Mouse (Mus musculus): ENCODE results near the gene Mindy1.

Mindy1 gene

DNA sequence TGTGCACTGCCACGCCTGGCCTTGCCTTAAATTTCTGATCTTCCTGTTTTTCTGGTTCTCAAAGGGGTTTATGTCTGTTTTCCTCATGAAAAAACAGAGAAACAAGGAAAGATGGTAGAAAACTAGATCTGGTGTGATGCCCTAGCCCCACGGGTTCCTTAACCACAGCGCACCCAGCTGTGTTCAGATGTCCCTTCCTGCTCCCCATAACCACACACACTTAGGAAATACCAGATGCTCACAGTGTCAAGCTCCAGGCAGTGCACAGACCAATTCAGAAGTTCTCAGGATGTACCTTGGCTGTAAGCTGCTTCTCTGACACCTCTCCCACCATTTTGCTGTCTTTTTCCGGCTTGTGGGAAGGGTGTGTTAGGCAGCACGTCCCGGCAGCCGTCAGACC, 13.2 kb downstream of the Mindy1 start:
- no peak for DNase-seq (ENCODE audit: low read depth, low spot score)

DNA sequence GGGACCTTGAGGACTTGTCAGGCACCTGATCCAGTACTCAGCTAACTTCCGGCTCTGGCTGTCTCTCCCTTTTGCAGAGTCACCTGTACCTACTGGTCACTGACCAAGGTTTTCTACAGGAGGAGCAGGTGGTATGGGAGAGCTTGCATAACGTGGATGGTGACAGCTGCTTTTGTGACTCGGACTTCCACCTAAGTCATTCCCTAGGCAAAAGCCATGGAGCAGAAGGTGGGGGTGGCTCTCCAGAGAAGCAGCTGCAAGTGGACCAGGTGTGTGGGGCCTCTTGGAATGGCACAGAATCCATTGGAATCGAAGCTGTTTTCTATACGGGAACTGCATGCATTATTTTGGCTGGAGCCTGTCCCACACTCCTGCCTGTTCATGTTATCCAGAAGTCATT, 13.6 kb downstream of the Mindy1 start:
- no peak for DNase-seq (ENCODE audit: low read depth, low spot score)

DNA sequence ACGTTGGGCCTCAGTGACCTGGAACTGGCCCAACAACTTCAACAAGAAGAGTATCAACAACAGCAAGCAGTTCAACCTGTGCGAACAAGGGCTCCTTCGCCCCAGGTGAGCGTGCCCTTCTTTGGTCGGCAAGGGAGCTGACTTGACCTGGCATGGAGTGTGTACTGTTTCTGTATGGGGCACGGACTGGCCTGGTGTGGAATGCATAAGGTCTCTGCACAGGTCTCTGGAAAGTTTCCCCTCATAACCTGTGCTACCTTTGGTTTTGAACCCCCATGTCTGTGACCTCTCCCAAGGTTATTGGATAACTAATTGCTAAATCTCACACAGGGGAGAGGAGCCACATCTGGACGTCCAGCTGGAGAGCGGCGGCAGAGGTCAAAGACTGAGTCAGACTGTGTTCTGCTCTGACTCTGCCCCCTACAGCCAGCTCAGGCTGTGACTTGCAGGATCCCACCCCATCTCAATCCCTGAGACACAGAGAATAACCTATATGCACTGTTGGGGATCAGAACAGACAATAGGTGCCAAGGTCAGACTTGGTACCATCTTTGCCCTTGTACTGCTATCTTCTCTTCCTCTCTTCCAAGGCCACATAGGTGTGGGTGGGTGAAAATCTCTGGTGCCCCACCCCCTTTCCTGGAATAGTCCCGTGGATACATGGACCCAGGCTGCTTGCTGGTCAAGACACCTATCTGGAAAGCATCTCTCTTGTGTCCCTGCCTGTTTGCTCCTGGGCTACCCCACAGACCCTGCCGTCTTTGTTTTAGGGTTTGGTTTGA, 14.4 kb downstream of the Mindy1 start:
- no peak for DNase-seq (ENCODE audit: low read depth, low spot score)

DNA sequence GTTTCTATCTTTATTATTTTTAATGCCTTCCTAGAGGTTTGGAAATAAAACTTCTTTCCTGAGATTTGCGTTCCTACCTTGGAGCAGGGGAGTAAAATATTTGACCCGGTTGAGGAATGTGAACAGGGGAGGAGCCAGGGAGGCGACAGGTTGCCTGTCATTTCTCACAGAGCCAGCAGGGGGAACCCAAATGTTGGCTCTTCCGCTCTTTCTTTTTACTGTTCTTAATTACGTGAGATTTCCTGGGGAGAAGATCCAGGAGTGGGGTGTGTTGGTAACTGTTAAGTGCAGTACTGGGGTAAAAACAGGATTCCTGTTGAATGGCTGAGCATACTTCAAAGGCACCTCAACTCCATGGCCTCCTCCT, 14.9 kb downstream of the Mindy1 start:
- DNase-seq (ENCODE audit: low read depth, low spot score): no peak

DNA sequence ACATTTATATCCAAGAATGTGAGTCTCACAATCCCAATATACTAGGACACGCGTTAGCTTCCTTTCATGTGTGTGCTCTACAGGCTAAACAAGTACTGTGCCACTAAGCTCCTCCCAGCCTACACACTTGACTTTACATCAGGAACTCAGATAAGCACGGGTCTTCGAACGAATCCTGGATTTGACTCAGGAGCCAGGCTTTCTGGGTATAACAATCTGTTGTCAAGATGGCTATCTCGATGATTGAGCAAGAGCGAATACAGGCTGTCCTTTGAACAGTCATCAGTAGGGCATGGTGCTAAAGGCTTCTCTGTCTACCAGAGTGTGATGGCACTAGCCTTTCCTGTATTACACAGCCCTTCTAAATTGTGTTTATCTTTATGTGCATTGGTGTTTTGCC, 16.9 kb downstream of the Mindy1 start:
- no peak for DNase-seq (ENCODE audit: low read depth, low spot score)

DNA sequence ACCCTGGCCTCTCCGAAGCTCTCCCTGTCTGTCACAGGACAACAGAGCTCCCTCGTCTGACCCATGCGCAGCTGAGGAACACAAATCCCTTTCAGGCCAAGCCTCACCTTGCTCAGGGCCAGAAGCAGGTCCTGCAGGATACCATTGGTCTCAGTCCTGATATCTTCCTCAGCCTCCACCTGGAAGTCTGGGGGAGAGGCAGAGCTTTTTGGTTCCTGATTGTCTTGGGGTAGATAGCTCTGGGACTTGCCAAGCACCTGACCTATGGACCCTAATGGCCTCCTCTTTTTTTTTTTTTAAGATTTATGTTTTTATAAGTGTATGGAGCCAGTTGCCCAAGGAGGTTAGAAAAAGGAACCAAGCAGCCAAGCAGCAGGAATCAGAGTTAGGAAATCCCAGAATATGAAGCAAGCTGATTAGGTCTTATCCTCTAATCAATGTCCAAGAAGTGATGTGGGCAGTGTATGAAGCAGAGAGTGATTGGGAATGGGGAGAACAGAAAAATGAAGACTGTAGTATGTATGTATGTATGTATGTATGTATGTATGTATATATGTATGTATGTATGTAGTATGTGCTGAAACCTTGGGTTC, 20.2 kb downstream of the Mindy1 start:
- no peak for DNase-seq (ENCODE audit: low read depth, low spot score)

DNA sequence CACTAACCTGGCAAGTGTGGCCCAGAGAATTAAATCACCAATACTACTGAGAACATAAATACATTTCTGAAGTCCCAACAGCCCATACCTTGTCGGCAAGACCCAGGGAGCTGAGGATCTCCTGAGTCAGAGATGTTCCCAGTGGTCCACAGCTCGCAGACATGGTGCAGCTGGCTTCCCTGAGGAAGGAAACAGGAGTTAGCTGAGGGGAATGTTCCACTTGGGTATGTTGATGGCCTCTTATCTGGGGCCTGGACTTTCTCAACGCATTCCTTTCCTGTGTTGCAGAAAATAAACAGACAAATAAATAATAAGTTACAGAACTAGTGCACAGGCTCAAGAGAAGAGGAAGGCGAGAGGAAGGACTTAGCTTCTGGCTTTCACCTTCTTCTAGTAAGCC, 25.1 kb downstream of the Mindy1 start:
- DNase-seq (ENCODE audit: low read depth, low spot score): no peak

DNA sequence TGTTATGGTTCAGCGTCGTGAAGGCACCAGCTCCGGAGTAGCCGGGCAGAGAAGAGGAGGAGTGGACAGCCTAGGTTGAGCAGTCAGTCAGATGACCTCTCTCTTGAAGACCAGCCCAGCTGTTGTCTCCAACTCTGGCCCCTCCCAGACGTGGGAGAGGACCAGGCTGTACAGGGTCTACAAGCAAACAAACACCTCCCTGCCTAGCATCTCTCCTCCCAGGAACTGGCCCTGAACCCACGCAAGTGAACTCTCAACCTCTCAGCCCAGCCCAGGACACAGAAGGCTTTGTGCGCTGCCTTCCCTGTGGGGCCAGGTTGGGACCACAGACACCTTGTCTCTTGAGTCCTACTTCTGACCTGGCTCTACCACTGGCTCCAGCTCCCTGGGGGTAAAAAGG, 26.0 kb downstream of the Mindy1 start, which contains the start of gene Anxa9:
Gene Anxa9, minus strand, starts transcription at position 77 of the 400 bp plus-strand sequence.
- no peak for DNase-seq (ENCODE audit: low read depth, low spot score)

DNA sequence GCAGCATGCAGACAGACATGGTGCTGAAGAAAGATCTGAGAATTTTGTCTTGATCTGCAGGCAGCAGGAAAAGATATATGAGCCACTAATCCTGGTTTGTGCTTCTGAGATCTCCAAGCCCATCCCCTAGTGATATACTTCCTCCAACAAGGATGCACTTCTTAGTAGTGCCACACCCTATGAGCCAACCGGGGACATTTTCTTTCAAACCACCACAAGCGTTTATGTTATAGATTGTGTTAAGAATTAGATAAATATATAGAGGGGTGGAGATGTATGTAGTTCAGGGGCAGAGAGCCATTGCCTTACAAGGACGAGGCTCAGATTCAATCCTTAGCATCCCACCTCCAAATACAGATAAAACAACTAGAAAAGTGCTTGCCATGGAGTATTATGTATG, 29.4 kb downstream of the Mindy1 start:
- no peak for DNase-seq (ENCODE audit: low read depth, low spot score)

DNA sequence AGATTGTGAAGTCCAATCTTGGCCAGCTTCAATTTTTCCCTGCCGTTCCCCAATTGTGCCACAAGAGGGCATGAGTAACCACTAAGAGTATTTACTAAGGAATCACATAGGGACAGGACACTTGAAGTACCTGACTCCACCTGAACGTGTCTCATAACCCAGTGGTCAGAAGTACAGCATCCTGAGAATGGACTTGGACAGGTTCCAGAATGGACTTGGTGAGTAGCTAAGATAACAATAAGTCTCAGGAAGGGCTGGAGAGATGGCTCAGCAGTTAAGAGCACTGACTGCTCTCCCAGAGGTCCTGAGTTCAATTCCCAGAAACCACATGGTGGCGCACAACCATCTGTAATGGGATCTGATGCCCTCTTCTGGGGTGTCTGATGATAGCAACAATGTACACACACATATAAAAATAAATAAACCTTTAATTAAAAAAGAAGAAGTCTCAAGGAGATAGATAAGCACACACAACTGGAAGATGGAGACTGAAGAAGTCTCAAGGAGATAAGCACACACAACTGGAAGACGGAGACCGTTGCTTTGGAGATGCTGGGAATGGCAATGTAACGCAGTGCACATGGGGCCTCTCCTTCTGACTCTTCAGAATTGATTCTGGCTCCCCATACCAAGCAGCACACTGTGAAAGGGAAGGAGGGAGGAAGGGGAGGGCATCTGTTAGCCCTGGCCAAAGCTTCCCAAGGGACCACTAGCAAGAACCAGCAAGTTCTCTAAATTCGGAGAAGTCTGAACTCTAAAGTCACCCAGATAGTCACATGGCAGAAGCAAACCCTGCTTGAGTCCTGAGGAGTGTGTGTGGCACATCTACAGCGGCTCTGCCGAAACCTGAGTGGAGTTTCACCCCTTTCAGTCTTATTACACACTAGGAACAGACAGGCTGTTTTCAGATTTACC, 30.1 kb downstream of the Mindy1 start:
- peak; percentile 71 for DNase-seq (ENCODE audit: low read depth, low spot score)

DNA sequence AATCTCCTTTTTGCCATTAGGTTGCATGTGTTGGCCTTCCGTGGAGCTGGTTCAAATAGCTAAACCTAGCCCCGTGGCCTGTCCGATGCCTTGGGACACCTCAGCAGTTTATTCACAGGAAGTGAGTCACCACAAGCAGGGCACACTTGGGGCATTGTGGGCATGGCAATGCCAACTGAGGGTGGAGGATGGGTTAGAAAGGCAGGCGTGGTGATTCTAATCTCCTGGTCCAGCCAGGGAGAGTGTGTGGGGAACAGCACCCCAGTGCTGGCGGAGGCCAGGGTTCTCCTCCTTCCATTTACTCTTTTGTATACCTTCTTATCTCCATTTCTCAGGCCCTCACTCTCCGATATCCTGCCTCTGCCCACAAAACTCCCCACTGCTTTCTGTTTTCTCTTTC, 31.5 kb downstream of the Mindy1 start:
- DNase-seq (ENCODE audit: low read depth, low spot score): peak; percentile 42

DNA sequence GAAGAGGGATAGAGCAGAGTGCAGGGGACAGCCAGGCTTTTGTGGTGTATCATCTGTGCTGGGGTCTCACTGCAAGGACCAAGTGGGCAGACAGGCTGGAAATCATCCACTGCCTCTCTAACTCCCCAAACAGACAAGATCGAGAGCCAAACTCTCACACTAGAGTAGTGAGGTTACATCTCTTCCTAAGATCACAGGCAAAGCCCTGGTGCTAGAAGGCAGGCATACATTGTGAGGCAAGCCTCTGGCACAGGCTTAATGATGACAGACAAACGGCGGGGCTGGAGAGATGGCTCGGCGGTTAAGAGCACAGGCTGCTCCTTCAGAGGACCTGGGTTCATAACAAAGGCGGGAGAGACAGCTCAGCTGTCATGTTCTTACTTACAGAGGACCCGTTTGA, 32.3 kb downstream of the Mindy1 start:
- no peak for DNase-seq (ENCODE audit: low read depth, low spot score)

DNA sequence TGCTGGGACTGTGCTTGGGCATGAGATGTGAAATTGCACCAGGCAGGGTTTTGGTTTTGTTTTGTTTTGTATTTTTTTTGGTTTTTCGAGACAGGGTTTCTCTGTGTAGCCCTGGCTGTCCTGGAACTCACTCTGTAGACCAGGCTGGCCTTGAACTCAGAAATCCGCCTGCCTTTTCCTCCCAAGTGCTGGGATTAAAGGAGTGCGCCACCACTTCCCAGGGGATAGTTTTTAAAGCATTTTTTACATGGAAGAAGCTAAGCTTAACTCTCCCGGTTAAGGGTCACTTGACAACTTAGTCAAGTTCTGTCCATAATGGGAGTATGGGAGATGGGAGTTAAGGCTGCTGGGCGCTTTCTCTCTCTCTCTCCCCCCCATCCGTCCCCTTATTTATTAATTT, 32.9 kb downstream of the Mindy1 start:
- DNase-seq (ENCODE audit: low read depth, low spot score): no peak

DNA sequence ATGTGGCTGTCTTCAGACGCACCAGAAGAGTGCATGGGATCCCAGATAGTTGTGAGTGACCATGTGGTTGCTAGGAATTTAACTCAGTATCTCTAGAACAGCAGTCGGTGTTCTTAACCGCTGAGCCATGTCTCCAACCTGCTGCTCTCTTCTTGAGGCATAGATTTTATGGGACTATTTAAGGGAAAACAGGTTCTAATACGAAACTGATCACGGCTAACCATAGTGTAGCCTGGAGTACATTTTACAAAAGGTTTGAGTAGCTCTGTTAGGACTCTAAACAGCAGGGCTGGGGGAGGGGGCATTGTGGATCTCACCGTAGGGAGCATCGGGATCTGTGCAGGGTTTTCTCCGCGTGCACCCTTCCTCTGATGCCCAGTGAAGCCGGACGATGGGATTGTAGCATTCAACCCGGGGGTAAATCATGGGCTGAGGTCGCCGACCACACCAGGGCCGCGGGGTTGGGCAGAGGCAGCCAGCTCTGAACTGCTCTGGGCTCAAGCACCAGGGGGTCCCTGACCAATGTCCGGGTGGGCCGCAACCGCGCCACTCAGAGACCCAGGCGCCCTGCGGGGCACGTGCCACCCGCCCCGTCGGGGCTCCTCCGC, 33.4 kb downstream of the Mindy1 start, which contains the start of gene Cers2:
Gene Cers2, plus strand, starts transcription at position 306 of the 608 bp plus-strand sequence.
- no peak for DNase-seq (ENCODE audit: low read depth, low spot score)

DNA sequence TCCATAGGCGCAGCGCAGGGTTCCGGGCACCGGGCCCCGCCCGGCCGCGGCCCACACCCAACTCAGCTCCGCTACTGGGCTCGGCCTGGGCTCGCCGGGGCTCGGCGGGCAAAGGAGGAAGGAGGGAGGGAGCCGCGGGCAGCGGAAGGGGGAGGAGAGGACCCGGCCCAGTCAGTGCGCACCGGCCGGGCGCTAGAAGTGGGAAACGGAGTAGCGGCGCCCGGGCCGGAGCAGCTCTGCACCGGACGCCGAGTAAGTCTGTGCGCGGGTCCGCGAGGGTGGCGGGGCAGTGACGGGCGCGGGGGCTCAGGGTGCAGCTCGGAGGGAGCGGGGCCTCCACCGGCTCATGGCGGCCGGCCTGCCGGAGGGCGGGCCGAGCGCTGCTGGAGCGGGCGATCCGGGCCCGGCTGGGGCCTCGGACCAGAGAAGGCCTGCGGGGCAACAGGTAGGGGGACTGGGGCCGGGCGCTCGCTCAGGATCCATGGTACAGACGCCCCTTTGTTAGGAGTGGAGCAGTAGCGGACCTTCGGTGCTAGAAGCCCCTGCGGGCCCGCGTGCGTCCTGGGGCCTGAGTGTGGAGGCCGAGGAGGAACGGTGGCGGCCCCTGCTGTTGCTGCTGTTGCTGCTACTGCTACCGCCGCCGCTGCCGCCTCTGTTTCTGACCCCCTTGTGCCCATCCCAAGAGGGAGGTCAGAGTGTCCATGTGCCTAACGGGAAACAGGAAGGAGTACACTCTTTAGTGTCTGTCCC, 34.1 kb downstream of the Mindy1 start:
- peak; percentile 83 for DNase-seq (ENCODE audit: low read depth, low spot score)

DNA sequence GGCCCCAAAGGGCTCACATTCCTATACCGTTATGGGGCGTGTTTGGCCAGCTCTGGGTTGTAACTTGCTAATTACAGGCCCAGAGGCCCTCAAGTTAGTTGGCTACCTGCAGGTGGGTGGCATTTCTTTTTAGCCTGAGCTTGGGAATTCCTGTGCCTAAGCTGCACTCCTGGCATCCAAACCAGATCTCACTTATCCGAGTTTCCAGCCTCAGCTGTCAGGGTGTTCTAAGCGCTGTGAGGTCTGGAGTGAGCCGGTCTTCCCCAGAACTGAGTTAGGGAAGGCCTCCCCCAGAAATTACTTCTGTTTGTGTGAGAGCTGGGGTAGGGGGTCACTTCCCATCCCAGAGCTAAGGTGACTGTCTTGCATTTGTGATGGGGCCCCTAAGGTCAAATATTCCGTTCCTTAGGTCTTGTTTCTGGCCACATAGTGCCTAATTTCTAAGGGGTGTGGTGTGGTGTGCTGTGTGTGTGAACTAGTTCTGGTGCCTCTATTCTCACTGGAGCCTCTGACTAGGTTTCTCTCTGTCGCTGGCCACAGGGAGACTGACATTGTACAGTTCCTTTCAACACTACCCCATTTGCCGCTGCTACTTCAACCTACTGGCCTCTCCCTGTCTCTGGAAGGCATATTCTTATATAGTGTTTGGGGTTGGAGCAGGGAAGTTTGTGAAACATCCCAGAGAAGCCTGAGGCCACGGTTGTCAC, 34.9 kb downstream of the Mindy1 start:
- no peak for DNase-seq (ENCODE audit: low read depth, low spot score)

DNA sequence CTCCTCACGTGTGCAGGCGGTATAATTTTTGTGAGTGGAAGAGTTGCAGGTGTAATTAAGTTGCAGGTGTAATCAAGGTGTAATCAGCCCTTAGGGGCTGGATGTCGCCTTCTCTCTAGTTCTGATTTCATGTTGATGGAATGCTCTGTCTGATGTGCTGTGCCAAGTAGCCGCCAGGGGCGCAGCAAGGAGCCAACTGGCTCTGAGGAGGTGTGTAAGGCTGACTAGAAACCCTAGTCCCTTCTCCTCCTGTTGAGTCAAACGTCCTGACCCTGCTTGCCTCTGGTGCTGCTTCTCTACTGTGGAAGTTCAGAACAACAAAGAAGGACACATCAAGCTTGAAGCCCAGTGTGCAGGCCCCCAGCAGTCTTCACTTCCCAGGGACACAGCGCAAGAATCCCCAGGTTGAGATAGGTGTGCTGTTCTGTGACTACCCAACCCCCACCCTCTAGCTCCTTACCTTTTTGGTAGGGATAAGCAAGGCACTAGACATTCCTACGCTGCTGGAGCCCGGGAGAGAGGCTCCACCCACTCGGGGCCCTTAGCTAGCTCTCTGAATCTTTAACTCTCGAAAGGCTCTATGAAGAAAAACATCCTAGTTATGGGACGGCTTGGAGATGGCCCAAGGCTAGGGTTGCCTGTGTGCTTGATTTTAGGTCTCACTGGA, 36.4 kb downstream of the Mindy1 start:
- no peak for DNase-seq (ENCODE audit: low read depth, low spot score)

DNA sequence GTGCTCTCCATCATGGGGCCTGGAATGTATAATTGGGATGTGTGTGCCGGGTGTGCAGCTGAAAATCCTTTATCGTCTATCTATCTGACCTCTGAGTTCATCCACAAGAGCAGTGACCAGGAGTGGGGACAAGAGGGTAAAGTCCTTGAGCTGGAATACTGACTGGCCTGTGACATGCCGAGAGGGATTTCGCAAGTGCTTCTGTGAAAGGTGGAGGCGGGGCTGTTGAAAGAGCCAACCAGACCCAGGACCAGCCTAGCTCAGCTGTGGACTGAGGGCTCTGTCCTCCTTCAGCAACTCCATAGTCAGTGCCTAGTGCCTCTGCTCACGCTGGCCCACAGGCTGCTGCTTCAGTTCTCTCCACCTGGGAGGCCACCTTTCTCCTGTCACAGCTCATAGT, 37.4 kb downstream of the Mindy1 start:
- DNase-seq (ENCODE audit: low read depth, low spot score): no peak

DNA sequence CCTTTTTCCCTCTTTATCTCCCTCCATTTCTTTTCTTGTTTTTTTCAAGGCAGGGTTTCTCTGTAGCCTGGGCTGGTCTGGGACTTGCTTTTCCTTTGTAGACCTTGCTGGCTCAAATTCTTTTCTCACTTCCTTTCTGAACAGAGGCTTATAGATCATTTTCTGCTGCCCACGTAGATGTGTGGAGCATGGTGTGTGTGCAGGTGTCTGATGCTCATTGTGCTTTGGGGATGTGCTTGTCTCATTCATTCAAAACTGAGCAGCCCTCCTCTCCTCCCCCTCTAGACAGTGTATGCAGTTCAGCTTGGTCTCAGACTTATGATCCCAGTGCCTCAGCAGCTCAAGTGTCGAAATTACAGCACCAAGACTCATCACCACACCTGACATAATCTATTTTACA, 38.0 kb downstream of the Mindy1 start:
- DNase-seq (ENCODE audit: low read depth, low spot score): no peak

Data from c-Kit-negative CD71-positive TER-119-positive erythroid progenitor cells, embryonic 14.5 days (primary cell).